In the genomic region with DNA sequence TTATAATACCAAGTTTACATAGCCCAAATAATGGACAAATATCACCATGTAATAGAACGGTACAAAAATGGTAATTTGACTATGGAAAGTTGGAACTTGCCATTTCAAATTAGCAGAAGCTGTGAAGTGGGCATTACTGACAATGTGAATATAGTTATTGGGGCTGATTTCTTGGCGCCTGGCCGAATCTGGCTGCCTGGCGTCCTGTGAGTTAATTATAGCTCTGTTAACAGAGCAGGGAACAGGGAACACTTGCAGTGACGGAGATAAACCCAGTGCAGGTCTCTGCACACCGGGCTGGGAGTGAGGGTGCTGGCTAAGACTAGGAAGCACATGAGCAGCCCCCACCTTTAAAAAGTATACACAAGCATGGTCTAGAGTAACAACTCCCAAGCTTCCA, we compare ENCODE assay signal across 12 mouse cellular contexts.
A peak's percentile ranks its signal among the peaks of the same experiment; 100 is the strongest.
DNase-seq lines count a peak whose midpoint lies in the region; ATAC-seq and TF ChIP-seq lines count a peak whose summit lies in the region.
"Had no signal": no experiment of that assay in that cellular context is flagged by ENCODE, and none has a peak within 500 bp of the region (broad histone marks: within the 10 kb centered on the region; RNA-seq: fewer than 3 reads in every experiment).

No protein-coding gene starts in this region.

- H3K4me3 ChIP-seq in kidney, embryonic 14.5 days (ENCODE audit: low read length): no peak overlapping the region
- no peak overlapping the region for H3K4me3 ChIP-seq in forebrain, postnatal 0 days (ENCODE audit: low read depth, low read length)
- no peak overlapping the region for H3K4me3 ChIP-seq in heart, embryonic 16.5 days (ENCODE audit: low read length)
- H3K4me3 ChIP-seq: hindbrain, embryonic 12.5 days; limb, embryonic 12.5 days had no signal

- 73% methylated on average over 6 of the region's 6 CpGs for WGBS in kidney, embryonic 14.5 days
- WGBS in forebrain, postnatal 0 days: 22% methylated on average over 6 of the region's 6 CpGs
- 24% methylated on average over 6 of the region's 6 CpGs for WGBS in heart, embryonic 16.5 days

- no peak for ATAC-seq in kidney, embryonic 14.5 days (ENCODE audit: low FRiP score, low TSS enrichment)
- 0 out of 2 replicates have a peak, but pooled peaks have one; percentile 23 for ATAC-seq in forebrain, postnatal 0 days
- peak; percentile 72 for ATAC-seq in heart, embryonic 16.5 days (replicated peaks; ENCODE audit: extremely low read depth, insufficient read depth, low FRiP score)
- ATAC-seq in megakaryocyte progenitor cell, adult 5-6 weeks (replicated peaks; ENCODE audit: poor library complexity): no peak

- H3K4me1 ChIP-seq in kidney, embryonic 14.5 days (ENCODE audit: control insufficient read depth, insufficient read depth, low read length): peaks cover 57% of the 10 kb centered on the region
- H3K4me1 ChIP-seq in forebrain, postnatal 0 days (ENCODE audit: insufficient read depth): no peaks in the 10 kb centered on the region
- peaks cover 89% of the 10 kb centered on the region for H3K4me1 ChIP-seq in heart, embryonic 16.5 days (ENCODE audit: control insufficient read depth, insufficient read depth, low read length)

- peak; percentile 44 to 64 for DNase-seq in kidney, postnatal 25 days
- peak; percentile 76 for DNase-seq in cerebellum, adult 18-20 months
- DNase-seq in forebrain, postnatal 0 days: peak; percentile 49
- DNase-seq in liver: no peak
- DNase-seq in thymus, postnatal 36 days: no peak
- DNase-seq: lung, postnatal 36 days had no signal

- H3K9ac ChIP-seq in kidney, embryonic 14.5 days (ENCODE audit: low read depth, low read length): no peak overlapping the region
- H3K9ac ChIP-seq in forebrain, postnatal 0 days: no peak overlapping the region
- peak overlapping the region; percentile 49; the same call in 1 of the 2 replicates for H3K9ac ChIP-seq in heart, embryonic 16.5 days (ENCODE audit: low read length)
- H3K9ac ChIP-seq: hindbrain, embryonic 12.5 days; limb, embryonic 12.5 days had no signal

- no peak for TF ChIP-seq CTCF in forebrain, postnatal 0 days (IDR thresholded peaks at IDR 0.05; ENCODE audit: low read depth)

- H3K27me3 ChIP-seq in kidney, embryonic 14.5 days (ENCODE audit: control insufficient read depth, insufficient read depth, low read length): no peaks in the 10 kb centered on the region
- H3K27me3 ChIP-seq in forebrain, postnatal 0 days (ENCODE audit: insufficient read depth, low read length): no peaks in the 10 kb centered on the region
- no peaks in the 10 kb centered on the region for H3K27me3 ChIP-seq in heart, embryonic 16.5 days (ENCODE audit: control insufficient read depth, insufficient read depth, low read length)
- H3K27me3 ChIP-seq: CH12.LX; hindbrain, embryonic 12.5 days; limb, embryonic 12.5 days had no signal

- no peaks in the 10 kb centered on the region for H3K9me3 ChIP-seq in kidney, embryonic 14.5 days (ENCODE audit: control insufficient read depth, low read length)
- no peaks in the 10 kb centered on the region for H3K9me3 ChIP-seq in forebrain, postnatal 0 days (ENCODE audit: low read length)
- H3K9me3 ChIP-seq in heart, embryonic 16.5 days (replicated peaks; ENCODE audit: control insufficient read depth, low read length): no peaks in the 10 kb centered on the region
- H3K9me3 ChIP-seq: hindbrain, embryonic 12.5 days; limb, embryonic 12.5 days had no signal

- no peak overlapping the region for H3K4me2 ChIP-seq in kidney, embryonic 14.5 days (replicated peaks; ENCODE audit: low read depth, low read length)
- H3K4me2 ChIP-seq in forebrain, postnatal 0 days (ENCODE audit: low read depth): no peak overlapping the region
- peak overlapping the region; percentile 38 for H3K4me2 ChIP-seq in heart, embryonic 16.5 days (ENCODE audit: low read depth, low read length)
- H3K4me2 ChIP-seq: hindbrain, embryonic 12.5 days; limb, embryonic 12.5 days had no signal

- H3K36me3 ChIP-seq in kidney, embryonic 14.5 days (ENCODE audit: control insufficient read depth, insufficient read depth, low read length): no peaks in the 10 kb centered on the region
- no peaks in the 10 kb centered on the region for H3K36me3 ChIP-seq in forebrain, postnatal 0 days (ENCODE audit: insufficient read depth)
- H3K36me3 ChIP-seq in heart, embryonic 16.5 days (ENCODE audit: control insufficient read depth, insufficient read depth): peaks cover 2% of the 10 kb centered on the region; the same call in 1 of the 2 replicates
- H3K36me3 ChIP-seq: hindbrain, embryonic 12.5 days had no signal

- H3K27ac ChIP-seq in kidney, embryonic 14.5 days (ENCODE audit: low read depth, low read length): no peak overlapping the region
- H3K27ac ChIP-seq in forebrain, postnatal 0 days (ENCODE audit: low read depth, low read length): no peak overlapping the region
- H3K27ac ChIP-seq in heart, embryonic 16.5 days (ENCODE audit: low read length): peak overlapping the region; percentile 94
- H3K27ac ChIP-seq: hindbrain, embryonic 12.5 days; limb, embryonic 12.5 days had no signal

Comparison
In these comparisons a context has a peak if more than half of its experiments do, and no peak if none do; other contexts are left out.
1. DNase-seq: peak in kidney, postnatal 25 days (2 of 2), cerebellum, adult 18-20 months (2 of 2) and forebrain, postnatal 0 days (single experiment); none in liver (single experiment) and thymus, postnatal 36 days (0 of 2).
2. ATAC-seq: peak in forebrain, postnatal 0 days (single experiment) and heart, embryonic 16.5 days (single experiment); none in kidney, embryonic 14.5 days (single experiment) and megakaryocyte progenitor cell, adult 5-6 weeks (single experiment).